Mouse (Mus musculus) bone marrow macrophage, adult 2 months (primary cell): ENCODE results near the gene Gm49321.

ENCODE experiments used
- CTCF ChIP-seq: IDR thresholded peaks from 2 replicates; pipeline ENCODE4 v1.5.1; 2012; ENCODE audit warnings: low read depth, mild to moderate bottlenecking, low read length, moderate library complexity
- POLR2A ChIP-seq: IDR thresholded peaks from 2 replicates; pipeline ENCODE4 v1.6.1; 2012; ENCODE audit warnings: mild to moderate bottlenecking, low read depth, low read length, borderline replicate concordance

- TF ChIP-seq POLR2A = no peak
- no peak for TF ChIP-seq CTCF
These were observed 42.2 kb downstream of the Gm49321 start for GRCm38 (mm10) chr12:73979667-73980066.
